Mouse (Mus musculus): ENCODE data around the gene Rpl27a. TPM values are rescaled to one million over a fixed set of nuclear protein-coding genes. Genes with fewer than 3 reads are reported as not detected.

Rpl27a gene
- polyA plus RNA-seq, 1 experiment from 2014 or later: 156 TPM

DNA sequence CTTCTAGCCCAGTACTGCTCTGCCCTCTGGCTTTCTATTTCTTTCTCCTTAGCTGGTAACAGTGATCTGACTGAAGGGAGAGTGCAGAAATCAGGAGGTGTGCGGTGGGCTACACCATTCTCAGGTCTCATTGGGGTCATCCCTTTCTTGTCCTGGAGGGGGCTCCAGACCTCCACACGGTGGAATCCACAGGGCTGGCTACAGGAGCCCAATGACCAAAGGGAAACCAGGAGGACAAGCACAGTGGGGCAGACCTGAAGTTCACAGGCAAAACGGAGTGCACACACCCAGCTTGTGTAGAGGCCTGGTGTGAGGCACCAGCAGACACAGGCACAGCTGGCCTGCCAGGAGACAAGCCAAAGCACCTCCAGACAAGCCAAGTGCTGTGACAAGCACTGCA lies 9.4 kb downstream of the Rpl27a start:
- no peak for ATAC-seq (ENCODE audit: insufficient number of reproducible peaks, low FRiP score, low TSS enrichment, low read depth)
- peaks cover 12% of the 10 kb centered on the region for H3K36me3 ChIP-seq (ENCODE audit: control insufficient read depth, insufficient read depth, low read length)
- WGBS: 13% methylated on average over 3 of the region's 3 CpGs

GRCm38 (mm10) chr7:109529741-109530140 lies 10.8 kb downstream of the Rpl27a start:
- H3K9ac ChIP-seq (ENCODE audit: low read length): no peak overlapping the region
- DNase-seq (ENCODE audit: low spot score) (no peak), ATAC-seq (ENCODE audit: insufficient number of reproducible peaks, low FRiP score, low TSS enrichment, low read depth) (no peak)
- no peaks in the 10 kb centered on the region for H3K4me1 ChIP-seq (ENCODE audit: control insufficient read depth, insufficient read depth, low read length)
- WGBS: 85% methylated on average over 2 of the region's 2 CpGs
- H3K4me2 ChIP-seq (ENCODE audit: low read depth, severe bottlenecking): no peak overlapping the region
- no peak overlapping the region for H3K4me3 ChIP-seq (ENCODE audit: low read depth, low read length)
- H3K27me3 ChIP-seq (ENCODE audit: control insufficient read depth, insufficient read depth, low read length): no peaks in the 10 kb centered on the region
- no peaks in the 10 kb centered on the region for H3K9me3 ChIP-seq (ENCODE audit: control insufficient read depth, low read length)
- no peak overlapping the region for H3K27ac ChIP-seq (replicated peaks; ENCODE audit: low read depth, low read length)
- H3K36me3 ChIP-seq (ENCODE audit: control insufficient read depth, insufficient read depth, low read length): peaks cover 14% of the 10 kb centered on the region

More for the DNA sequence above, 9.4 kb downstream of the Rpl27a start:
- no peak overlapping the region for H3K4me3 ChIP-seq (ENCODE audit: low read depth, low read length)
- H3K4me2 ChIP-seq (ENCODE audit: low read depth, severe bottlenecking): no peak overlapping the region
- no peaks in the 10 kb centered on the region for H3K27me3 ChIP-seq (ENCODE audit: control insufficient read depth, insufficient read depth, low read length)
- H3K9me3 ChIP-seq (ENCODE audit: control insufficient read depth, low read length): no peaks in the 10 kb centered on the region
- DNase-seq (ENCODE audit: low spot score): peak; percentile 75
- H3K9ac ChIP-seq (ENCODE audit: low read length): no peak overlapping the region
- H3K27ac ChIP-seq (replicated peaks; ENCODE audit: low read depth, low read length): no peak overlapping the region
- no peaks in the 10 kb centered on the region for H3K4me1 ChIP-seq (ENCODE audit: control insufficient read depth, insufficient read depth, low read length)

DNA sequence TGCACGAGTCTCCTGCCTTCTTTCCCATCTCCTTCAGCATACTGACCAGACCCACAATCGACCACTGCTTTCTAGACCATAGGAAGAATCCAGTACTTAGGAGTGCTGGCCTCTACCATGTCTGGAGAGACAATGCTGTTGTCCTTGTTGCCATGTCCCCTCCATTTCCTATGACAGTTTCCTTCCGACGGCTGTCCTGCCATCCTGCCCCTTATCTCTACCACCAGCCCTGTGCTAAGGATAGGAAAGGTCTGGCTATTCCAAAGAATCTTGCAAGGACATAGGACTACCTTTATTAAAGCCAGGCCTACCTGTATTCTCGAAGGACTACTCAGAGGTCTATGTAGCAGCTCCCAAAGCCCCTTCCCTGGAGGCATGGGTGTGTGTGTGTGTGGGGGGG lies 12.6 kb downstream of the Rpl27a start:
- no peak overlapping the region for H3K9ac ChIP-seq (ENCODE audit: low read length)
- 84% methylated on average over 5 of the region's 5 CpGs for WGBS
- no peak overlapping the region for H3K4me3 ChIP-seq (ENCODE audit: low read depth, low read length)
- no peak overlapping the region for H3K4me2 ChIP-seq (ENCODE audit: low read depth, severe bottlenecking)
- peaks cover 12% of the 10 kb centered on the region for H3K36me3 ChIP-seq (ENCODE audit: control insufficient read depth, insufficient read depth, low read length)
- DNase-seq (ENCODE audit: low spot score) (no peak), ATAC-seq (ENCODE audit: insufficient number of reproducible peaks, low FRiP score, low TSS enrichment, low read depth) (no peak)
- H3K27ac ChIP-seq (replicated peaks; ENCODE audit: low read depth, low read length): no peak overlapping the region
- H3K9me3 ChIP-seq (ENCODE audit: control insufficient read depth, low read length): no peaks in the 10 kb centered on the region
- H3K4me1 ChIP-seq (ENCODE audit: control insufficient read depth, insufficient read depth, low read length): no peaks in the 10 kb centered on the region
- no peaks in the 10 kb centered on the region for H3K27me3 ChIP-seq (ENCODE audit: control insufficient read depth, insufficient read depth, low read length)

- no peaks in the 10 kb centered on the region for H3K4me1 ChIP-seq (ENCODE audit: control insufficient read depth, insufficient read depth, low read length)
- H3K36me3 ChIP-seq (ENCODE audit: control insufficient read depth, insufficient read depth, low read length): peaks cover 12% of the 10 kb centered on the region
- ATAC-seq (ENCODE audit: insufficient number of reproducible peaks, low FRiP score, low TSS enrichment, low read depth): no peak
- H3K4me2 ChIP-seq (ENCODE audit: low read depth, severe bottlenecking): no peak overlapping the region
- no peak for DNase-seq (ENCODE audit: low spot score)
- no peaks in the 10 kb centered on the region for H3K9me3 ChIP-seq (ENCODE audit: control insufficient read depth, low read length)
- no peak overlapping the region for H3K4me3 ChIP-seq (ENCODE audit: low read depth, low read length)
- H3K9ac ChIP-seq (ENCODE audit: low read length): no peak overlapping the region
- H3K27me3 ChIP-seq (ENCODE audit: control insufficient read depth, insufficient read depth, low read length): no peaks in the 10 kb centered on the region
- WGBS: 64% methylated on average over 3 of the region's 3 CpGs
- H3K27ac ChIP-seq (replicated peaks; ENCODE audit: low read depth, low read length): no peak overlapping the region
Observed at GRCm38 (mm10) chr7:109532691-109533090, 13.7 kb downstream of the Rpl27a start.

- 71% methylated on average over 4 of the region's 4 CpGs for WGBS
- DNase-seq (ENCODE audit: low spot score): no peak
- H3K36me3 ChIP-seq (ENCODE audit: control insufficient read depth, insufficient read depth, low read length): peaks cover 12% of the 10 kb centered on the region
Observed at GRCm38 (mm10) chr7:109533129-109533528, 14.2 kb downstream of the Rpl27a start.

GRCm38 (mm10) chr7:109533888-109534287 lies 14.9 kb downstream of the Rpl27a start:
- Histone ChIP-seq H3K27me3 (ENCODE audit: control insufficient read depth, insufficient read depth, low read length) (no peaks in the 10 kb centered on the region), H3K27ac (replicated peaks; ENCODE audit: low read depth, low read length) (no peak overlapping the region), H3K4me3 (ENCODE audit: low read depth, low read length) (no peak overlapping the region), H3K36me3 (ENCODE audit: control insufficient read depth, insufficient read depth, low read length) (peaks cover 12% of the 10 kb centered on the region), H3K4me2 (ENCODE audit: low read depth, severe bottlenecking) (no peak overlapping the region), H3K9me3 (ENCODE audit: control insufficient read depth, low read length) (no peaks in the 10 kb centered on the region), H3K4me1 (ENCODE audit: control insufficient read depth, insufficient read depth, low read length) (no peaks in the 10 kb centered on the region), H3K9ac (ENCODE audit: low read length) (no peak overlapping the region)
- DNase-seq (ENCODE audit: low spot score) (no peak), ATAC-seq (ENCODE audit: insufficient number of reproducible peaks, low FRiP score, low TSS enrichment, low read depth) (no peak)
- WGBS: 95% methylated on average over 4 of the region's 4 CpGs

More at GRCm38 (mm10) chr7:109533129-109533528, 14.2 kb downstream of the Rpl27a start:
- H3K4me3 ChIP-seq (ENCODE audit: low read depth, low read length): no peak overlapping the region
- ATAC-seq (ENCODE audit: insufficient number of reproducible peaks, low FRiP score, low TSS enrichment, low read depth): no peak
- no peak overlapping the region for H3K27ac ChIP-seq (replicated peaks; ENCODE audit: low read depth, low read length)
- H3K9ac ChIP-seq (ENCODE audit: low read length): no peak overlapping the region
- no peaks in the 10 kb centered on the region for H3K9me3 ChIP-seq (ENCODE audit: control insufficient read depth, low read length)
- H3K27me3 ChIP-seq (ENCODE audit: control insufficient read depth, insufficient read depth, low read length): no peaks in the 10 kb centered on the region
- H3K4me1 ChIP-seq (ENCODE audit: control insufficient read depth, insufficient read depth, low read length): no peaks in the 10 kb centered on the region
- H3K4me2 ChIP-seq (ENCODE audit: low read depth, severe bottlenecking): no peak overlapping the region

GRCm38 (mm10) chr7:109534921-109535320 lies 16.0 kb downstream of the Rpl27a start:
- Histone ChIP-seq H3K27ac (replicated peaks; ENCODE audit: low read depth, low read length) (no peak overlapping the region), H3K4me2 (ENCODE audit: low read depth, severe bottlenecking) (no peak overlapping the region), H3K27me3 (ENCODE audit: control insufficient read depth, insufficient read depth, low read length) (no peaks in the 10 kb centered on the region), H3K9me3 (ENCODE audit: control insufficient read depth, low read length) (no peaks in the 10 kb centered on the region), H3K36me3 (ENCODE audit: control insufficient read depth, insufficient read depth, low read length) (peaks cover 15% of the 10 kb centered on the region), H3K4me1 (ENCODE audit: control insufficient read depth, insufficient read depth, low read length) (no peaks in the 10 kb centered on the region), H3K9ac (ENCODE audit: low read length) (no peak overlapping the region), H3K4me3 (ENCODE audit: low read depth, low read length) (no peak overlapping the region)
- no peak for ATAC-seq (ENCODE audit: insufficient number of reproducible peaks, low FRiP score, low TSS enrichment, low read depth)
- 90% methylated on average over 3 of the region's 3 CpGs for WGBS
- DNase-seq (ENCODE audit: low spot score): no peak

GRCm38 (mm10) chr7:109536451-109536946 lies 17.6 kb downstream of the Rpl27a start:
- 76% methylated on average over 4 of the region's 4 CpGs for WGBS
- Histone ChIP-seq H3K4me2 (ENCODE audit: low read depth, severe bottlenecking) (no peak overlapping the region), H3K27me3 (ENCODE audit: control insufficient read depth, insufficient read depth, low read length) (no peaks in the 10 kb centered on the region), H3K9ac (ENCODE audit: low read length) (no peak overlapping the region), H3K36me3 (ENCODE audit: control insufficient read depth, insufficient read depth, low read length) (peaks cover 10% of the 10 kb centered on the region), H3K27ac (replicated peaks; ENCODE audit: low read depth, low read length) (no peak overlapping the region), H3K9me3 (ENCODE audit: control insufficient read depth, low read length) (no peaks in the 10 kb centered on the region), H3K4me3 (ENCODE audit: low read depth, low read length) (no peak overlapping the region), H3K4me1 (ENCODE audit: control insufficient read depth, insufficient read depth, low read length) (no peaks in the 10 kb centered on the region)
- no peak for DNase-seq (ENCODE audit: low spot score)
- no peak for ATAC-seq (ENCODE audit: insufficient number of reproducible peaks, low FRiP score, low TSS enrichment, low read depth)

- Histone ChIP-seq H3K9me3 (ENCODE audit: control insufficient read depth, low read length) (no peaks in the 10 kb centered on the region), H3K4me1 (ENCODE audit: control insufficient read depth, insufficient read depth, low read length) (no peaks in the 10 kb centered on the region), H3K36me3 (ENCODE audit: control insufficient read depth, insufficient read depth, low read length) (peaks cover 6% of the 10 kb centered on the region; the same call in 1 of the 2 replicates), H3K27ac (replicated peaks; ENCODE audit: low read depth, low read length) (no peak overlapping the region), H3K9ac (ENCODE audit: low read length) (no peak overlapping the region), H3K27me3 (ENCODE audit: control insufficient read depth, insufficient read depth, low read length) (no peaks in the 10 kb centered on the region), H3K4me3 (ENCODE audit: low read depth, low read length) (no peak overlapping the region), H3K4me2 (ENCODE audit: low read depth, severe bottlenecking) (no peak overlapping the region)
- ATAC-seq (ENCODE audit: insufficient number of reproducible peaks, low FRiP score, low TSS enrichment, low read depth) (no peak), DNase-seq (ENCODE audit: low spot score) (no peak)
Observed at GRCm38 (mm10) chr7:109540902-109541301, 22.0 kb downstream of the Rpl27a start.

All from limb, embryonic 11.5 days (tissue).